Mouse (Mus musculus): ENCODE measurements around the gene Bcl11a.

DNA sequence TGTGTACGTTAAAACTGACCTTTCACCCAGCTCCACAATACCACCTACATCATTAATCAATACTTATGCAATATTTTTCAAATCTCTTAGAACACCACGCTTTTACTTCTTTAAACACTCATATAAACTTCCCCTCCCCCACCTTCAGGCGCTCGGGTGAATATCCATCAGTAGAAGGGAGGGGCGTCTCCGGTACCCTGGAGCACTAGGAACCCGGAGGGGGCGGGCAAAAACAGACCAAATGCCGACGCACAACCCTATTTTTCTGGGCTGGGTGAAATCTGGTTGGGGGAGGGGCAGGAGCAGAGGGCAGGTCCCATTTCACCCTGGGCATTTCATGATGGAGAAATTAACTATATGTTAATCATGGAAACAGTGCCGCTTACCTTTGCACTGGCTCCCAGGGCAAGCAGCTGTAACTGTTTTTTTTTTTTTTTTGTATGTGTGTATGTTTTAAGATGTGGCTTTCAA is 3.2 kb upstream of the Bcl11a start, which contains the start of gene A830031A19Rik:
- TF ChIP-seq GATA1 (IDR thresholded peaks at IDR 0.05; ENCODE audit: borderline replicate concordance, low read length) (no peak), FLI1 (IDR thresholded peaks at IDR 0.05; ENCODE audit: low read length) (no peak)

Data from megakaryocyte, embryonic 14.5 days (primary cell).